Mouse (Mus musculus) embryonic facial prominence, embryonic 15.5 days (tissue): Measurements from ENCODE around the gene Tmem214. TPM values are rescaled to one million over a fixed set of nuclear protein-coding genes. Genes with fewer than 3 reads are reported as not detected.
A peak's percentile ranks its signal among the peaks of the same experiment; 100 is the strongest.

Source experiments
- ATAC-seq: fragments of 200-750 bp; cut with Nextera tagmentation; 2 replicates; pipeline ENCODE4 v1.8.0; 2017; ENCODE audit warnings: low read depth, moderate TSS enrichment; ENCODE audit not compliant: insufficient number of reproducible peaks, low FRiP score, low TSS enrichment
- H3K27ac ChIP-seq: fragments of 300-500 bp; sonication (generic); replicated peaks from 2 replicates; pipeline ENCODE4 v1.5.1; 2015; ENCODE audit warnings: mild to moderate bottlenecking, inconsistent platforms
- H3K27me3 ChIP-seq: fragments of 300-500 bp; sonication (generic); 2 replicates; pipeline ENCODE4 v1.6.1; 2015; ENCODE audit warnings: inconsistent platforms
- H3K36me3 ChIP-seq: fragments of 300-500 bp; sonication (generic); 2 replicates; pipeline ENCODE4 v1.6.1; 2015; ENCODE audit warnings: mild to moderate bottlenecking, inconsistent platforms
- H3K4me1 ChIP-seq: fragments of 300-500 bp; sonication (generic); 2 replicates; pipeline ENCODE4 v1.6.1; 2015; ENCODE audit warnings: inconsistent platforms
- H3K4me2 ChIP-seq: fragments of 300-500 bp; sonication (generic); replicated peaks from 2 replicates; pipeline ENCODE4 v1.6.1; 2015; ENCODE audit warnings: mild to moderate bottlenecking, inconsistent platforms
- H3K4me3 ChIP-seq: fragments of 300-500 bp; sonication (generic); replicated peaks from 2 replicates; pipeline ENCODE4 v1.5.1; 2015; ENCODE audit warnings: mild to moderate bottlenecking, inconsistent platforms
- H3K9ac ChIP-seq: fragments of 300-500 bp; sonication (generic); 2 replicates; pipeline ENCODE4 v1.6.1; 2015; ENCODE audit warnings: inconsistent platforms
- H3K9me3 ChIP-seq: fragments of 300-500 bp; sonication (generic); replicated peaks from 2 replicates; pipeline ENCODE4 v1.6.1; 2016; ENCODE audit warnings: inconsistent platforms
- WGBS: fragments of 180-500 bp; shearing (Covaris S2); methylation state at CpG from one replicate; pipeline ENCODE4 v1.1.7; 2015; 5-methylcytosine and 5-hydroxymethylcytosine counted together
- polyA plus RNA-seq: library from polyadenylated mRNA; unstranded; fragments of >200 nt; fragmentation: Nextera tagmentation; extraction: Ambion mirVana; gene quantifications from 2 replicates; pipeline ENCODE4 v1.2.1, GENCODE M21; 2015

Tmem214 gene
- polyA plus RNA-seq, 1 experiment from 2014 or later = 100.0 TPM

DNA sequence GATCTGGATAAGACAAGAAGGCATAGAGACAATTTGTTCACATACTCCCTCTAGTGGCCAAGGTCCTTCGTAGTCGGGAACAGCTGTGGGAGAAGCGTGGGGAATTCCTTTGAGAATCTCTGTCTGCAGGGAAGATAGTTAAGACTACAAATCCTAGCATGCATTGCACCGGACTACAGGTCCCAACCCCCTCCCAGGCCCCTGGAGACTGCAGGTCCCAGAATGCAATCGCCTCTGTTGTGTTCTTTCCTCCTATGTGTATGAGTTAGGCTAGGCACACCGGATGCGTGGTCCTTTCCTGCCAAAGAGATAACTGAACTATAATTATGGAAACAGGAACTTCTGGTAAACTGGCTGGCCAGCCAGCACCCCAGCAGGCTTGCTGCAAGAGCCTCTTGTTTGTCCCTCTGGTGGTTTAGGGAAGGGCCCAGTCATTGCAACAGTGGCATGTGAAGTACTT lies 48.2 kb downstream of the Tmem214 start:
- Histone ChIP-seq H3K27me3 (no peaks in the 10 kb centered on the region), H3K4me3 (peak overlapping the region; percentile 55), H3K4me1 (peaks cover 81% of the 10 kb centered on the region), H3K9ac (peak overlapping the region; percentile 53; the same call in 1 of the 2 replicates), H3K9me3 (no peaks in the 10 kb centered on the region), H3K27ac (peak overlapping the region; percentile 95), H3K36me3 (peaks cover 43% of the 10 kb centered on the region), H3K4me2 (peak overlapping the region; percentile 70)
- WGBS = 3% methylated on average over 7 of the region's 7 CpGs
- peak; percentile 64 for ATAC-seq

DNA sequence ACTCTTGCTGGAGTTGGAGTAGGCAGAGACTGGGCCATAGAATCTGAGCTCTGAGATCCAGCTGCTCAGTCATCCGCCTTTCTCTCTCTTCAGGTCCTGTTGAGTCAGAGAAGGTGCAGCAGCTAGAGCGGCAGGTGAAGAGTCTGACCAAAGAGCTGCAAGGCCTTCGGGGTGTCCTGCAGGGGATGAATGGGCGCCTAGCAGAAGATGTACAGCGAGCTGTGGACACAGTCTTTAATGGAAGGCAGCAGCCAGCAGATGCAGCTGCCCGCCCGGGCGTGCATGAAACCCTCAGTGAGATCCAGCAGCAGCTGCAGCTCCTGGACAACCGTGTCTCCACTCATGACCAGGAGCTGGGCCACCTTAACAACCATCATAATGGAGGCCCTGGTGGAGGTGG lies 49.0 kb downstream of the Tmem214 start:
- Histone ChIP-seq H3K36me3 (peaks cover 43% of the 10 kb centered on the region), H3K4me2 (no peak overlapping the region), H3K4me3 (no peak overlapping the region), H3K27ac (peak overlapping the region; percentile 73), H3K9ac (no peak overlapping the region), H3K27me3 (no peaks in the 10 kb centered on the region), H3K4me1 (peaks cover 81% of the 10 kb centered on the region), H3K9me3 (no peaks in the 10 kb centered on the region)
- 91% methylated on average over 9 of the region's 9 CpGs for WGBS
- ATAC-seq = no peak

DNA sequence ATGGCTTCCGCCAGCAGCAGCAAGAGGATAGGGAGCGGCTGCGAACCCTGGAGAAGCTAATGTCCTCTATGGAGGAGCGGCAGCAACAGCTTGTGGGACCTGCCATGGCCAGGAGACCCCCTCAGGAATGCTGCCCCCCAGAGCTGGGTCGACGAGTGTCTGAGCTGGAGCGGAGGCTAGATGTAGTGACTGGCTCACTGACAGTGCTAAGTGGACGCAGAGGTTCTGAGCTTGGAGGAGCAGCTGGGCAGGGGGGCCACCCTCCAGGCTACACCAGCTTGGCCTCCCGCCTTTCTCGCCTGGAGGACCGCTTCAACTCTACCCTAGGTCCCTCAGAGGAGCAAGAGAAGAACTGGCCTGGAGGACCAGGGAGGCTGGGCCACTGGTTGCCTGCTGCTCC lies 49.5 kb downstream of the Tmem214 start:
- no peaks in the 10 kb centered on the region for H3K27me3 ChIP-seq
- no peak for ATAC-seq
- H3K4me2 ChIP-seq = no peak overlapping the region
- peaks cover 81% of the 10 kb centered on the region for H3K4me1 ChIP-seq
- no peak overlapping the region for H3K27ac ChIP-seq
- H3K9ac ChIP-seq = no peak overlapping the region
- WGBS = 84% methylated on average over 11 of the region's 11 CpGs
- H3K36me3 ChIP-seq = peaks cover 43% of the 10 kb centered on the region
- no peaks in the 10 kb centered on the region for H3K9me3 ChIP-seq
- H3K4me3 ChIP-seq = no peak overlapping the region

DNA sequence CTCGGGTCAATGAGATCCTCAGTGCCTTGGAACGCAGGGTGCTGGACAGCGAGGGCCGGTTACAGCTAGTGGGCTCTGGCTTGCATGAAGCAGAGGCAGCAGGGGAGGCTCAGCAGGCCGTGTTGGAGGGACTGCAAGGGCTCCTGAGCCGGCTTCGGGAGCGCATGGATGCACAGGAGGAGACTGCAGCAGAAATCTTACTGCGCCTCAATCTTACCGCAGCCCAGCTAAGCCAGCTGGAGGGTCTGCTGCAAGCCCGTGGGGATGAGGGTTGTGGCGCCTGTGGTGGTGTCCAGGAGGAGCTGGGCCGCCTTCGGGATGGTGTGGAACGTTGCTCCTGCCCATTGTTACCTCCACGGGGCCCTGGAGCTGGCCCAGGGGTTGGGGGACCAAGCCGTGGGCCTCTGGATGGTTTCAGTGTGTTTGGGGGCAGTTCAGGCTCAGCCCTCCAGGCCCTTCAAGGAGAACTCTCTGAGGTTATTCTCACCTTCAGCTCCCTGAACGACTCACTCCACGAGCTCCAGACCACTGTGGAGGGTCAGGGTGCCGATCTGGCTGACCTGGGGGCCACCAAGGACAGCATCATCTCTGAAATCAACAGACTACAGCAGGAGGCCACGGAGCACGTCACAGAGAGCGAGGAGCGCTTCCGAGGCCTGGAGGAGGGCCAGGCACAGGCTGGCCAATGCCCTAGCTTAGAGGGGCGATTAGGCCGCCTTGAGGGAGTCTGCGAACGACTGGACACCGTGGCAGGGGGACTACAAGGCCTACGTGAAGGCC lies 50.3 kb downstream of the Tmem214 start:
- peaks cover 46% of the 10 kb centered on the region for H3K36me3 ChIP-seq
- ATAC-seq = no peak
- H3K4me2 ChIP-seq = no peak overlapping the region
- H3K9ac ChIP-seq = no peak overlapping the region
- H3K4me1 ChIP-seq = peaks cover 81% of the 10 kb centered on the region
- H3K9me3 ChIP-seq = no peaks in the 10 kb centered on the region
- no peak overlapping the region for H3K4me3 ChIP-seq
- H3K27me3 ChIP-seq = no peaks in the 10 kb centered on the region
- 83% methylated on average over 31 of the region's 31 CpGs for WGBS
- peak overlapping the region; percentile 22; the same call in 1 of the 2 replicates for H3K27ac ChIP-seq

DNA sequence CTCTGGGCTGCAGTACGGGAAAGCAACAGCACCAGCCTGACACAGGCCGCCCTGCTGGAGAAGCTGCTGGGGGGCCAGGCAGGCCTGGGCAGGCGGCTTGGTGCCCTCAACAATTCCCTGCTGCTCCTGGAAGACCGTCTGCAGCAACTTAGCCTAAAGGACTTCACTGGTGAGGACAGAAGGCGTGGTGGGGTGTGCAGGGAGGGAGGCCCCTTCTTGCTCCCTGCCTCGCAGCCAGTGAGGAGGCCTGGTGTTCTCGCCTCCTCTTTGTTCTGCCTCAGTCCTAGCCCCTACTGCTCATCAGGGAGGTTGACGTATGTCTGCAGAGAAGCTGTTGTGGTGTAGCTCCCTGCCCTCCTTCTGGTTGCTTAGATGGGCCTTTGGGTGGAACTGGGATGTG lies 50.9 kb downstream of the Tmem214 start:
- Histone ChIP-seq H3K4me3 (no peak overlapping the region), H3K4me2 (no peak overlapping the region), H3K9me3 (no peaks in the 10 kb centered on the region), H3K27ac (peak overlapping the region; percentile 22; the same call in 1 of the 2 replicates), H3K4me1 (peaks cover 83% of the 10 kb centered on the region), H3K27me3 (no peaks in the 10 kb centered on the region), H3K36me3 (peaks cover 46% of the 10 kb centered on the region), H3K9ac (no peak overlapping the region)
- ATAC-seq = no peak
- 63% methylated on average over 8 of the region's 8 CpGs for WGBS

DNA sequence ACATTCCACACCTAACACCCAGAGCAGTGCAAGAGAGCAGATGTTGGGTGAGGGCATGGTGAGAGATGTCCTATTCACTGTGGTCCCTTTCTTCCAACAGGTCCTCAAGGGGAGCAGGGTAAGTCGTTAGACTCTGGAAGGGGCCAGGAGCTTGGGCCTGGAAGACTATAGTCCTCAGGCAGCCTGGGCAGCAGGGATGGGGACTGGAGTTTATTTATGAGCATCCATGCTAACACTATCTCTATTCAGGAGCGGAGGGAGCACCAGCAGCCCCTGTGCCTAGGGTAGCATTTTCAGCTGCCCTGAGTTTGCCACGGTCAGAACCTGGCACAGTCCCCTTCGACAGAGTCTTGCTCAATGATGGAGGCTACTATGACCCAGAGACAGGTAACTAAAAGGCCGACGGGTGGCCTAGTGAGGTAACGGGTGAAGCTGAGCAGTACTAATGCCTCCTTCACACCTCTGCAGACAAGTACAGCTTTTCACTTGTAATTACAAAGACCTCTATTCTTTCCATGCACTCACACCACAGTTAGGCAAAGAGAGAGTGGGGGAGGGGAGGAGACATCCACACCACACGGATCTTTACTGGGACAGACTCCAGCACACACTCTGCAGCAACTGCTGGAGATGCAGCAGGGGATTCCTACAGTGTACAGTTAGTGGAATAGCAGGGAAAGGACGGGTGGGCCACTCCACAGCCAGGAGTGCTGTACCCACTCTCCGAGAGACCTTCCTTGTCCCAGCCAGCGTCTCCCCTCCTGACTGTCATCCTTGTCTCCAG lies 52.2 kb downstream of the Tmem214 start:
- peak overlapping the region; percentile 36; the same call in 1 of the 2 replicates for H3K27ac ChIP-seq
- 0 out of 2 replicates have a peak overlapping the region, but pooled peaks have one; percentile 6 for H3K4me3 ChIP-seq
- peaks cover 73% of the 10 kb centered on the region for H3K4me1 ChIP-seq
- no peaks in the 10 kb centered on the region for H3K27me3 ChIP-seq
- H3K4me2 ChIP-seq = 0 out of 2 replicates have a peak overlapping the region, but pooled peaks have one; percentile 78
- ATAC-seq = no peak
- H3K9ac ChIP-seq = no peak overlapping the region
- no peaks in the 10 kb centered on the region for H3K9me3 ChIP-seq
- H3K36me3 ChIP-seq = peaks cover 46% of the 10 kb centered on the region
- WGBS = 64% methylated on average over 11 of the region's 11 CpGs

DNA sequence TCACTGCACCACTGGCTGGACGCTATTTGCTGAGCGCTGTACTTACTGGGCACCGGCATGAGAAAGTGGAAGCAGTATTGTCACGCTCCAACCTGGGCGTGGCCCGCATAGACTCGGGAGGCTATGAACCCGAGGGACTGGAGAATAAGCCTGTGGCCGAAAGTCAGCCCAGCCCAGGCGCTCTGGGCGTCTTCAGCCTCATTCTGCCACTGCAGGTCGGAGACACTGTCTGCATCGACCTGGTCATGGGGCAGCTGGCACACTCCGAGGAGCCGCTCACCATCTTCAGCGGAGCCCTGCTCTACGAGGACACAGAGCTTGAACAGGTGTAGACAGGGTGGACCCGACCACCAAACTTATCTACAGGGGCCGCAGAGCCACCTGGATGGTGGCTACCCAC lies 52.8 kb downstream of the Tmem214 start:
- Histone ChIP-seq H3K4me3 (peak overlapping the region; percentile 6; the same call in 1 of the 2 replicates), H3K27ac (peak overlapping the region; percentile 36; the same call in 1 of the 2 replicates), H3K36me3 (peaks cover 46% of the 10 kb centered on the region), H3K4me1 (peaks cover 68% of the 10 kb centered on the region), H3K9me3 (no peaks in the 10 kb centered on the region), H3K4me2 (peak overlapping the region; percentile 78; the same call in 1 of the 2 replicates), H3K27me3 (no peaks in the 10 kb centered on the region), H3K9ac (no peak overlapping the region)
- ATAC-seq = no peak
- 65% methylated on average over 19 of the region's 19 CpGs for WGBS

DNA sequence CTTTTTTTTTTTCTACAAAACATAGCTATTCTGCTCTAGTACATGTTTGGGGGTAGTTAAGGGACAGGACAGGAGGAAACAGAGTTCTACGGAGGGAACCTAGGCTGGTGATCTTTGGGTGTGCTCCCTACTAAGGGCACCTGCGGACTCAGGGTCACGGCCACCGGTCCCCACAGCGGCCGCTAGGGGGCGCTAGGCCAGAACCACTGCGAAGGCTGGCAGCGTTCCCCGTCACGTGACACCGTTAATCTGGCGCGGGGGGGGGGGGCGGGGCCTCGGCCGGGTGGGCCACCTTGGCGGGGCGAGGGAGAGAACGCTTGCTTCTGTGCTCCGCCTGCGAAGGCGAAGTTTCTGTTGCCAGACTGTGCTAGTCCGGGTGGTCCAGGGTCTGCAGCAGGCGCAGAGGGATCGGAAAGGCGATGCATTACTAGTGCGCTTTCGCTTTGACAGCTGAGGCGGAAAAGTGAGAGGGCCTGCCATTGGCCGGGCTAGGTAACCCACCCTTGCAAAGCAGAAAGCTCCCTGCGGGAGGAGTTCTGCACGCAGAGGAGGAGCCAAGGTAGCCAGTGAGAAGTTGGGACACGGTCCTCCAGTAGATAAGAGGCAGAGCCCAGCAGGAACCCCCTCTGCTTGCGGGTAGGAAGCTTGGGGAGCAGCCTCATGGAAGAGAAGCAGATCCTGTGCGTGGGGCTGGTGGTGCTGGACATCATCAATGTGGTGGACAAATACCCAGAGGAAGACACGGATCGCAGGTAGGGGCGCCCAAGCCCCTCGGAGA lies 53.6 kb downstream of the Tmem214 start, which contains the start of gene Khk:
TSS of gene Khk (plus strand) at position 176 of the 778 bp plus-strand sequence.
- Histone ChIP-seq H3K27me3 (no peaks in the 10 kb centered on the region), H3K27ac (peak within 1 kb of the TSS; percentile 90), H3K36me3 (peaks cover 45% of the 10 kb centered on the region), H3K4me3 (peak within 1 kb of the TSS; percentile 53), H3K9ac (peak within 1 kb of the TSS; percentile 37), H3K9me3 (no peaks in the 10 kb centered on the region), H3K4me2 (peak within 1 kb of the TSS; percentile 78), H3K4me1 (peaks cover 61% of the 10 kb centered on the region)
- 2% methylated on average over 40 of the region's 40 CpGs for WGBS
- peak; percentile 82 for ATAC-seq

DNA sequence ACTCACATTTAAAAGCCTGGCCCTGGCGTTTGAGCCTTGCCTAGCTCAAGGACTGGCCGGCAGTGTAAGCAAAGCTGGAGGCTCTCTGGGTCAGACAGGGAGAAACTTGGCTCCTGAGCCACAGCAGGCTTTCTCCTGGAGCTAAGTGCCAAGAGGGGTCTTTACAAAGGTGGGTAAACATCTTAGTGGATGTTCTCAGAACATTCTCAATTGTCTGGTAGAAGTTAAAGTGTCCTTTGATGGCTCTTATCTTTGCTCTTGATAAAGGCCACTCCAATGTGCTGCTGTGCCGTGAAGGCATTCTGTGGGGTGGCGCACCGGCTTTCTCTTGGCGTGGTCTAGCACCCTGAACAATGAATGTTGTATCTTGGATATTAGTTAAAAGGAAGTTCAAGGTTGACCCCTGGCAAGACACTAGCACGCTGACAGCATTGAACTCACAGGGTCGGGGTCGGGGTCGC lies 54.8 kb downstream of the Tmem214 start:
- Histone ChIP-seq H3K9me3 (no peaks in the 10 kb centered on the region), H3K9ac (no peak overlapping the region), H3K36me3 (peaks cover 33% of the 10 kb centered on the region), H3K27ac (no peak overlapping the region), H3K4me3 (no peak overlapping the region), H3K4me1 (peaks cover 50% of the 10 kb centered on the region), H3K27me3 (no peaks in the 10 kb centered on the region), H3K4me2 (peak overlapping the region; percentile 78)
- no peak for ATAC-seq
- WGBS = 78% methylated on average over 10 of the region's 10 CpGs

DNA sequence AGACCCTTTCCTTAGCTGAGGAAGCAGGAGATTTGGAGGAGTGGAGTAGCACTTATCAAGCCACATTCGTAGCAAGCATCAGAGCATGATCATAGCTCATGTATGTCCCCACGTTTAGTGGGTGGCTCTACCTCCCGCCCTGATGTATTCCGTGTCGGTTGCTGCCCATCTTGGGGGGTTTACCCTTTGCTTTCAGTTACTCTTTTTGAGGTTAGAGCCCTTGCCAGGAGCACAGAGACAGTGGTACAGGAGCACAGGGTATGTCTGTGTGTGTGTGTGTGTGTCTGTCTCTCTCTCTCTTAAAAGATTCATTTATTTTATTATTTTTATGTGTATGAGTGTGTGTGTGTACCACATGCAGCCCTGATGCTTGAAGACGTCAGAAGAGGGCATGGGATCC lies 55.3 kb downstream of the Tmem214 start:
- H3K4me2 ChIP-seq = no peak overlapping the region
- 83% methylated on average over 6 of the region's 6 CpGs for WGBS
- ATAC-seq = no peak
- no peak overlapping the region for H3K9ac ChIP-seq
- peaks cover 49% of the 10 kb centered on the region for H3K4me1 ChIP-seq
- no peak overlapping the region for H3K27ac ChIP-seq
- H3K36me3 ChIP-seq = peaks cover 28% of the 10 kb centered on the region
- H3K27me3 ChIP-seq = no peaks in the 10 kb centered on the region
- no peaks in the 10 kb centered on the region for H3K9me3 ChIP-seq
- no peak overlapping the region for H3K4me3 ChIP-seq
